Mouse (Mus musculus): ENCODE measurements at regions not wholly inside any gene's neighbourhood (a gene's known extent, or its start where the extent isn't known, plus 50 kb on each side); places are given as distances from the start of the nearest gene placed in this dataset.

DNA sequence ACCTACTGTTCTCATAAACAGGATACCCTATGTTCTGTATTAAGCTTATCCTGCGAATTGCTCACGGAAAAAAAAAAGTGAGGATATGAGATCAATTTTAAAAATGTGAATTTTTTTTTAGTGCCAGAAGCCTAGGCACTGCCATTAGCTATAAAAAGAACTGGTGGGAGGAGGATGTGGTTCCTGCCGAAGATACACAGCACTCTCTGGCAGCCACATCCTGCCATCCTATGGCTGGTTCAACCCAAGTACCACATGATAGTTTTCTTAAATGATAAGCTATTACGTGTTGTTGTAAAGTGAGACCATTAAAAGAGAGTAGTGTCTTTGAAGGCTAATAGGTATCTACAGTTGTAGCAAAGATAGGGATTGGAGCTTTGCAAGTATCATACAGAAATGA lies 58.2 kb upstream of the Ppp3ca start:
- no peak for DNase-seq (ENCODE audit: low spot score)

DNA sequence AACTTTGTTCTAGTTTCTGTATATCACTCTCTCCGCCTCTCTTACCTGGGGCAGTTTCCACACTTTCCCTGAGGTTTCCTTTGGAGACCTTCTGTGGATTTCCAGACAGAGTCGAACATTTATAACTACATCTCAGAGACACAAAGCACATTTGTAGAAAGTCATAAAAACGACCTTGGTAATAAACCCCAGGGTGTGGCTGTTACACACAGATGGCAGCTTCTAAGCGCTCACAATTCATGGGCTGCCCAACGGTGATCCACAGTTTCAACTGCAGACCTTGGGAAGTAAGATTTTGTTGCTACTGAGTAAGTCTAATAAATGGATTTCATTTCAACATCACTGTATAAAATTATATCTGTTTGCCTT lies 59.4 kb upstream of the Ppp3ca start:
- no peak for DNase-seq (ENCODE audit: low spot score)

DNA sequence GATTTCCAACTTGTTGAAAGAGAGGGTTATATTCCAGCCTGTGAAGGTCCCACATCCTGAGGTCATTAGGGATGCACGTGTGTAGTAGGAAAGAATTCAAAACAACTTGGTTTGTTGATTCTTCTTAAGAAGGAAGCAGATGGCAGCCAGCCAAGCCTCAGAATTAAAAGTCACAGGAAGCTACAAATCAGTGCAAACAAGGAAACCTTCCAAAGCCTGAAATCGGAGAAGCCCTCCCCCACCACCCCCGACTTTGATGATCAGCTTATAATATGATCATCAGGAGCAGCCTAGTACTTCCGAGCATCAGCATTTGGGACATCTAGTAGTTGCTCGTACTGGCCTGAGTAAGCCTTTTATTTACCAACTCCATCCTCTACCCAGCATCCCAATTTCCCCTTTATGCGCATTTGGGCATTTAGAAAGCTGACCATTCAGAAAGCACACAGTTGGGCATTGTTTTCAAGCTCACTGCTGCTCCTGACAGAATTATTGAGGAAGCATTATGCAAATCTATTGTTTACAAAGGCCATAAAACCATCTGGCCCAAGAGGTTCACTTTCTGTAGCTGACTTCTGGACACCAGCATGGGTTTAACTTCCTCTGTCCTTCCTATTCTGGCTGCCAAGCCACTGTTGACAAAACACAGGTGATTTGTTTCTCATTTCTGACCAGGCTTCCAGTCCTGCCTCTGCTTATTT lies 59.9 kb upstream of the Ppp3ca start:
- peak; percentile 21 for DNase-seq (ENCODE audit: low spot score)

DNA sequence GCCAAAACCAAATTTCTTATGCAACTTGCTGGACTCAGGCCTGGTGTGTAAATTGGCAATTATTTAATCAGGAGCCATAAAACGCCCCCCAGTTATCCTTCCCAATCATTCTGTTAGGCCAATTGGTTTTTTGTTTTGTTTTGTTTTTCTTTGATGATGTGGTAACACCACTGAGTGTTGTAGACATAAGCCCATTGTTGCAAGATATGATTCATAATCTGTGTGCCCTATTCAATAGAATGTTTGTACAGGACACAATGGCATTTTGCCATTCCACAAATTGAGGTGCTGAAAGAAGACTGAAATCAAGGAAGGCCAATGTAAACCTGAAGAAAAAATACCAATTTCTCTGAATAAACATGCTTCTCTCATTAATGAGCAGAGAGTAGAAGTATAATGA lies 68.2 kb upstream of the Ppp3ca start:
- no peak for DNase-seq (ENCODE audit: low spot score)

DNA sequence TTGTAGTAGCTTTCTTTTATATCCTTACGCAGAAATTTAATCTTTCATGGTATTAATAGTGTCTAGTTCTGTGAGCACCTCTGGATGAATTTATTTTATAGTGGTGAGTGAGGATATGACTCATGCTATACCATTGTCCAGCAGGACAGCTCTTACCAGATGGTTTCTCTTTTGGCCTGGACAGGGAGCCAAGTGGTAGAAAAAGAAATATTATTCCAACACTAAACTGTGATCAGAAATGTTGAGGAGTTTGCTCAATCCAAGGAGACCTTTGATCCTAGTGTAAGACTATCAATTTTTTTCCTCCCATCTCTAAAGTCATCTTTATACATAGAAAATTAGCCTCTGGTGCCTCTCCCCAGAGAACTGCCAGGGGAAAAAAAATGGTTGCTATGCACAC lies 86.0 kb upstream of the Ppp3ca start:
- no peak for DNase-seq (ENCODE audit: low spot score)

DNA sequence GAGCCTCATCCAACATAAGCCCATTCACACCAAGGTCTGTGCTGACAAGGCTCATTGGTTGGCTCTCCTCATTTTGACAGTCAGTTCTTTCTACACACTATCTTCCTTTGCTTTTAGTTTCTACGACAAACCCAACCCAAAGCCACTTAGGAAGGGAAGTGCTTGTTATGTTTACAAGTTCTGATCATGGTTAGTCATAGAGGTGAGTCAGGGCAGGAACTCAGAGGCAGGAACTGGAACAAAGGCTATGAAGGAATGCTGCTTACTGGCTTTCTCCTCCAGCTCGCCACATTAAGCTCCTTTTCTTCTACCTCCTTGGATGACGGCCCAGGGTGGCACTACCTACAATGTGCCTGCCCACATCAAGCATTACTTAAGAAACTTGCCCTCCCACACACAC lies 91.9 kb upstream of the Ppp3ca start:
- no peak for DNase-seq (ENCODE audit: low spot score)

DNA sequence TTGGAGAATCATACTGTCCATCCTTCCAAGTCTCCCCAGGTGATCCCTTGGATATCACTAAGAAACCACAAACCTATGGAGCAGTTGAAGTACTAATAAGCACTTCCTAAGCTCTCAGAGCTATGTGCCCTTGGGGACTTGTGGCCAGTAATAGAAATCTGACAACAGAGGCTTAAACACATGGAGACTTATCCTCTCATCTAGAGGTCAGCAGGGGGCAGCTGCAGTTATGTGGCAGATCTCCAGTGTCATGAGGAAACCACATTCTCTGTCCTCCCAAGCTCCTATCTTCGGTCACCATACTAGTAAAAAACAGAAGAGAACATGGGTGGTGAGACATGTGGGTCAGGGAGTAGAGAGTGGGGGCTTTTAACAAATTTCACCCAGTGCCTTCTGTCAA lies 99.4 kb upstream of the Ppp3ca start:
- no peak for DNase-seq (ENCODE audit: low spot score)

DNA sequence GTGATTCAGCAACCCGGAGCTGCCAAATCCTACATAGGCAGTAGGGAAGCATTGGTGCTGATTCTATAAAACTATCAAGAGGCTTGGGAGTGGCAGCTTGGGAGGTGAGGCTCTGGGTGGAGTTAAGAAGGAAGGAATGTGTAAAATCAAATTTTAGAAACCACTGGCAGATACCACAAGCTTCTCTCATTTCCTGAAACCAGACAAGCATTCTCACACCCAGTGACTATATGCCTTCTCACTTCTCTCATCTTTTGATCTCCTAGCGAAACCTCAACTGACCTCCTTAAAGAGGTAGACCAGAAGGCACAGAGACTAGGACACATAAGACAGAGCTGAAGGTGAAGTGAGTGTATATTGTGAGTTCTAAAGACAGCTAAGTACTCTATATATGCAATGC lies 113.4 kb upstream of the Ppp3ca start:
- no peak for DNase-seq (ENCODE audit: low spot score)

DNA sequence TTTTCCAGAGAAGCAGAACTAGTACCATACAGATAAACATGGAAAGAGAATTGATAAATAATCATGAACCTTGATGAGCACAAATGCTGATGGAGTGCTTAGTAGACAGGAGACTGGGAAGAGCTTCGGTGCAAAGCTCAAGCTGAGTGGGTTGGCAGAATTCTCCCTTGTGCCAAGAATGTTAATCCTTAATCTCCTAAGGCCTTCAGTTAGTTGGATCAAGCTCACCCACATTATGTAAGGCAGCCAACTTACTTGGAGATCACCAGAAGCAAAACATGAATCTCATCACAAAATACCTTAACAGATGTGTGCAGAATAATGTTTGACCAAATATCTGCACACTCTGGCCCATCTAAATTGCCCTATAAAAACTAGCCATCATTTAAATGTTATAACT lies 120.5 kb upstream of the Ppp3ca start:
- DNase-seq (ENCODE audit: low spot score) = no peak

DNA sequence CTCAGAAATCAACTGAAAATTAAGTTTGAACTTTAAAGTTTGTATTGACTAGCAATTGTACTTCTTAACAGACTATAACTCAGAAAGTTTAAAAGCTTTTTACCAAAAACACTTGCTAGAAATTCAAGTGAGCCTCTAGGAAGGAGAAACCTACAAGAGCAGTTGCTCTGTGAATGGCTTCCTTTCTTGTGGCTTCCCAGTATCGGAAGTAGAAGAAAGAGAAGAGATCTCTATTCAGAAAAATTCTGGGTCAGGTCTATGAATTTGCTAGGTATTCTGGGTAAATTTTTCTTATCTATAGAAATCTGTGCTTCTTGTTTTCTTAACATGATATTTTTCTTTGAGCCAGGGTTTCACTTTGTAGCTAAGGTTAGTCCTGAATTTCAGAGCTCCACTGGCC lies 138.3 kb upstream of the Ppp3ca start:
- DNase-seq (ENCODE audit: low spot score) = no peak

DNA sequence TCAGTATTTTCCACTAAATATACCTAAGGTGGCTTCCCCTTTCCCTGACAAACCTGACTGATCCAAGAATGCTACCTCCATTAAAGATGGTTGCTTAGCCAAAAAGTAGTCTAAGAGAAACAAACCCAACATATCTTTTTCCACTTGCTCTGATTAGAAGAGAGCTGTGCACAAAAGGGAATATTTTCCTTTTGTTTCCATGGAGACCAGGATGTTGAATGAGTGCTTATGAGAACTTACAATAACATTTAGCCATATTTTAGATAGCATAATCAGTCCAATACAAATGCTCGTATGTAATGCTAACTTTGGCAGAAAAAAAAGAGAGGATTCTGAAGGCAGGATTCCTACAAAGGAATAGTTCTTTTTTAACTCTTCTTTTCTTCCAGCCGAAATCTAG lies 161.3 kb upstream of the Ppp3ca start:
- DNase-seq (ENCODE audit: low spot score) = no peak

DNA sequence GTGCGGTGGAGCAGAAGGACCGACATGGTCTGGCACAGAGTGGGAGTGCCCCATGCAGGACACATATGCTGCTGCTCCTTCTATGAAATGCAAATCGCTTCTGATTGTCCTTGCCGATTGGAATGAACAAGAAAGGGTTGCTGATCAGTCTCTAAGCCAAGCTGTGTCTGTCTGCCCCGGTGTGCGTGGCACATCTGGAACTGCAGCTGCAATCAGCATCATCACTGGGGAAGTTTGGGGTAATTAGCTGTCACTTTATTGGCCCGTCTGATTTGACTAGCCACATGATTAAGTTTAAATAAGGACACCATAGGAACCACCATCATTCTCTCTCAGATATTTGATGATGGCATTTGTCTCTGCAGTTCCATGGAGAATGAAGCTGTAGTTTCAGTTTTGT lies 162.9 kb upstream of the Ppp3ca start:
- DNase-seq (ENCODE audit: low spot score) = no peak

DNA sequence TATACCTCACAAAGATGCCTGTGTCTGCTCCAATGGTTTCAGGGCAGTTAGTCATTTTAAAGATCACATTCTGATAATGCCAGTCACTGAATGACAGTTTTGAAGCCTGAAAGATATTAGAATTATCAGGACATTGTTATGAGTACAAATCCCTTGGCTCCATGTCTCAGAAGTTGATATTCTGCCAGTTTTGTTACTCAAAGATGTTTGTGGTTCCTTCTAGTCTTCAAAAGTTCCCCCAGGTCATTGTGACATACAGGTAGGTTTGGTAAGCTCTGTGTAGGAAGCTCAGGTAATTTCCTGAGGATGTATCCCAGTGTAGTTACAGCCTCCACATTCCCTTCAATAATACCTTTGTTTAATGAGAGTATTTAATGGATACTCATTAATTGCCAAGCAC lies 169.0 kb upstream of the Bank1 start:
- DNase-seq (ENCODE audit: low spot score) = no peak

DNA sequence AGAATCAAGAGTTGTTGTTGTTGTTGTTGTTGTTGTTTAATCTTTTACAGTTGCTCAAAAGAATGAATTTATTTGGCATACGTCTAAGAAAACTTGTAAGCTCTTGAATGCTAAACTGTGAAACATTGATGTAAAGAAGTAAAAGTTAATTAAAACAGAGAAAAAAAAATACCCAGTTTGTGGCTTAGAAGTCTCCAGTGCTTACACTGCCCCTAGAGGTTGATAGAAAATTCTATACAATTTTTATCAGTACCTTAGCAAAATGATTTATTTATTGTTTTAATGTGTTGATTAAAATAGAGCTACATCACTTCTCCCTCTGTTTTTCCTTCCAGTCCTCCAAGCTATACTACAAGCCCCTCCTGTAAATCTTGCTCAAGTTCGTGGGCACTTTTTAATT lies 165.8 kb upstream of the Bank1 start:
- no peak for DNase-seq (ENCODE audit: low spot score)

DNA sequence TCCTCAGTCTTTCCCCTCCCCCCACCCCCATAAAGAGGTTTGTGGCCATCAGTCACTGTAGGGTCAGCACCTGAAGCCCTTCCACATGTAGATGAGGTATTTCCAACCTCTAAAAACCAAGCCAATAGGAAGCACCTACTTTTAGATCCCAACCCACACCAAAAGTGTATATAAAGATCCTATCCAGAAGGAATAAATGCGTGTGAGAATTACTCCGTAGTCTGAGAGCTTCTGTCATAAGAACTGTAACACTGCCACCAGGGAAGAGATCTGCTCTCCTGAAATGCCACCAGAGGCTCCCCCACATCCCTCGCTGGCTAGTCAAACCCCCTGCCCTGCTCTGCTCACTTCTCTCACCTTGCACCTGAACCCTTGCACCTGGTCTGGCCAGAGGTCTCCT lies 145.8 kb upstream of the Bank1 start:
- no peak for DNase-seq (ENCODE audit: low spot score)

DNA sequence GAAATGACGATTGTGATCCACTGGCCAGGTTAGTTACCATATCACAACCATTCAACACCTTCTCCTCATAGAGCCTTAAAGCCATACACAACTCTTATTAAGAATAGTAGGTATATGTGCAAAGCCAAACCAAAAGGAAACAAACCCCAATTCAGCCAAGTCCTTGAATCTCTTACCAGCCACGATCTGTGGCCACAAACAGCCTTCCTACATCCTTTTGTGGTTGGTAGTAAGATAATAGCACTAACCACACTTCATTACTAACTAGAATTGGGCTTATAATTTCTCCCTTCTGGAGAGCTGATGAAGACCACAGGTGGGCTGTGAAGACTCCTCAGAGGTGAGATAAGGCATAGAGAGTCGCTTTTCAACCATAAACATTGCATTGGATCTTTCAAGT lies 136.9 kb upstream of the Bank1 start:
- DNase-seq (ENCODE audit: low spot score) = no peak

DNA sequence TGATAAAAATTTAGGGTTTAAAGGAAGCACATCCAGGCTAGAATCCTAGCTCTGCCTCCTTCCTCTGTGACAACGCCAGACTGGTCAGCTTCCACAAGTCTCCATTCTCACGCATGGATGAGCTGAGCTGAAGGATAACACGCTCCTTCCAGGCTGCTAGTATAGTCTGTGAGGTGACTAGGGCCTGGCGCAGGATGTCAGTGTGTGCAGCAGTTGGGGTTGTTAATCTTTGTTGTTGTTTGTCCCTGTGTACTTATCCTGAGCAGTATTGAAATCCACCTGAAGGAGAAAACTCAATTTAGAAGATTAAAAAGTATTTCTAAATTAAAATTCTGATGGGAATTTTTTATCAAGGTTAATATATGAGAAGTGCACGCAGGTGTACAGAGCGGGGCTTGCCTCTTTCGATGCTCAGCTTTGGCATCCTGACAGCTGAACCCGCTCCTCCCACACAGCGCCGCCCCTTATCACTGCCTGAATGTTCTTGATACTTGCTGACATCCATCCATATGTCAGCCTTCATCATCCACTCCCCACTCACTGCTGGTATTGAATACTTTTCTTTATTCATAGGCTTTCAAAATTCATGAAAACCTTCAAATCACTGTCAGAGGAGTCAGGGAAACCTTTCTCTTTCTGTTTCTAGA lies 130.7 kb upstream of the Bank1 start:
- DNase-seq (ENCODE audit: low spot score) = no peak

DNA sequence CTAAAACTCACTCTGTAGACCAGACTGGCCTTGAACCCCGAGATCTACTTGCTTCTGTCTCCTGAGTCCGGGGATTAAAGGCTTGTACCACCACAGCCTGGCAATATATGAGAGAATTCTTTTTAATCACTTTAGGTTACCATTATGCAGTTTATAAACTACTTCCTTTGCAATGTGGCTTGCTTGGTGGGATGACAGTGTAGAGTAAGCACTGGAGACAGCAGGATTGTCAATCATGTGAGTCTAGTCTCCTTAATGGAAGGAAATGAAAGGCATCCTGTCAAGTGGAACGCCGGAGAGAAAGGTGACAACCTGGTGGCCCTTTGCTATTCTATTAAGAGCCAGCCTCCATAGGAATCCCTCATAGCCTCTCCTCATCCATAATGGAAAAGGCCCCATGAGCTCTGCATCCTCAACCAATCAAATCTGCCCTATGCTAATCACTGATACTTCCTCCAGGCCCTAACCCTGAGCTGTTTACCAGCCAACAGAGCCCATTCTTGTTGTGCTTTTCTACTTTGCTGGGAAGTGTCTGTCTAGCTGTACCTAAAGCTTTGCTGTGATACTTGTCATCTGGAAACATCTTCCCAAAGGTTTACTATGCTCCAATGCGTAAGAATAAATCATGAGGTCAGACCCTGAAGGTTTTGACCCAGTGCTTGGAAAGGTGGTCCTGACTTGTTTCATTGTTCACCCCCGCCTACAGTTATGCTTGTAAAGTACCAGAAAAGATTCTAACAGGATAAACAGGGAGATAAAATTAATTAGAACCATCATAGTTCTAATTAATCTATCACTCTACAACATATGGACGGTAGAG lies 130.0 kb upstream of the Bank1 start:
- no peak for DNase-seq (ENCODE audit: low spot score)

DNA sequence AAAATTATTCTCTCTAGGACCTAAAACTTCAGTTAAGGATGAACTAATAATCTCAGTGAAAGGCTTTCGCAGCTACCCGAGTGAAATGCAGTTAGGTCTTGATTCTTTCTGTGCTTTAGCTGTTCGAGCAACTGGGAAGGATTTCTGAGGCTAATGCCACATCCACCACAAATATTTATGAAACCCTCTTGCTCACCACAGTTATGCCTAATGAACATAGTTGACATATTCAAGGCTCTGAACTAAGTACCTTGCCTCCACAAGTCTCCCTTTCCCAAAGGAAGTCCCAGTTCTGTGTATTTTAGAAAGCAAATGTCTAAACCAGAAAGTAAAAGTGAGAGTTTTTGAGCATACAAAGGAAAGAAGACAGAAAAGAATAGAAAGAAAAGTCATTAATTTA lies 129.1 kb upstream of the Bank1 start:
- DNase-seq (ENCODE audit: low spot score) = no peak

DNA sequence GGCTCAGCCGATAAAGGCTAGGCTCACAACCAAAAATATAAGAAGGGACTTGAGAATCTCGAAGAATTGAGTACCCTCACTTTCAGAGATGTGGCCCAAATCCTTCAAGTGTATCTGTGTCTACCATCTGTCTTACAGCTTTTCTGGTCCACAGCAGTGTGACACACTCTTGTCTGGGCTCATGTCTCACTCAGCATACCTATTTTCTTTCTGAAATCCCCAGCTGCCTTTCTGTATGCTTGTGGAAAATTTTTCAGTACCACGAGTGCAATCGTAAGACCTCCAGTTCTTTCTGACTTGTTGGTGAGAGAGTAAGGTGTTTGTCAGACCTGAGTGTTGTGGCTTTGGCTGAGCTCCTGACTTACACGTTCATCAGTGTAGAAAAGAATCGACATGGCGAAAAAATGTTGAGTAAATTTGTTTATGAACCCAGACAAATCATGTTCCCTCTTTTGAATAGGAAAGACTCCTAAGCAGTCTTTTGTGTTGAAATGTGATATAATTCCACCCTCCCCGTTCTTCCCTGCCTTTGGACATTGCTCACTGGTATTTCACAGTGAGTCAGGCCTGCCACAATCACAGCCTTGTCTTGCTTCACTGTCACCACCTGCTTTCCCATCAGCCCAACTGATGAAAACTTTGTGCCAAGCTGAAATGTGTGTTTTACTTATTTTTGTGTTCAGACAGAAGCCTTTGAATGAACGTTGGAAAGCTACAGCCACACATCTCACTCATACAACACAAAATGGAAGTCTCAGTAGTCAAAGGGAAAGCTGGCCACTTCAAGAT lies 125.3 kb upstream of the Bank1 start:
- DNase-seq (ENCODE audit: low spot score) = no peak

DNA sequence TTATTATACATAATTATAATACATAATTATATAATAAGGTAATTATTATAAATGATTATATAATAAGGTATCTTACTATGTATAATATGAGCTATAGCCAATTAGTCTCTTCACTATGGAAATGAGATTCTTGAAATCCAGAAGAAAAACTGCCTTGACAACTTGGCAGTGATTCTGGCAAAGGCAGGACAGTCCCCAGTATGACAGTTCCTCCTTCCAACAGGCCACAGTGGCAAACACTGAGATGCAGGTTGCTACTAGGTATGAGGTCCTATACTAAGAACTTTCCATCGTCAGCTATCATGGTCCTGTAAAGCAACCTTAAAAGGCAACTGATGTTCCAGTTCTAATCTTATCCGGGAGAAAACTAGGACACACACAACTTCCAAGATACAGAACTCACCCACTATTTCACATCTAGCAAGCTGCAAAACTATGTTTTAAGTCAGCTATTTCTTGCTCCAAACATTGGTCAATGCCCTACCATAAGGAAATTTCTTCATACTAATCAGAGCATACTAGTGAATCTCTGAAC lies 124.6 kb upstream of the Bank1 start:
- no peak for DNase-seq (ENCODE audit: low spot score)

DNA sequence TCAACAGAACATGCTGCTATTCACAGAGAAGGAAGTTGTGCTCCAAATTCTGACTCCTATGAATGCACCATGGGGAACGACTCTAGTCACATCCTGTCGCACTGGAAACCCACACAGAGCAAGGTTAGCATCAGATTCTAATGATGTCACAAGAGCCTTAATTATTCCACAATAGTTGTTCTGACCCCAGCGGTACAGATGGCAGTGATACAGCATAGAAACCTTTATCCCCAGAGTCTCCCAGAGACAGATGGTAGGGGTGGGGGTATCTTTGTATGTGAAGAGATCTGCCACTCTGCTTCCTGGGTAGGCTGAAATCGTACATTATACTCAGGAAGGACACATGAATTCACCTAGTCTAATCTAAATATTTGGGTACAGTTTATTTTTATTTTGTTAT lies 123.5 kb upstream of the Bank1 start:
- DNase-seq (ENCODE audit: low spot score) = no peak
